Mouse (Mus musculus) midbrain, embryonic 15.5 days (tissue): Measurements from ENCODE around the gene Prdm16. TPM values are rescaled to one million over a fixed set of nuclear protein-coding genes. Genes with fewer than 3 reads are reported as not detected.

Experiments used
- ATAC-seq: fragments of 200-750 bp; cut with Nextera tagmentation; replicated peaks from 2 replicates; pipeline ENCODE4 v1.8.0; 2017; ENCODE audit warnings: moderate TSS enrichment
- H3K27ac ChIP-seq: fragments of 300-500 bp; sonication (generic); 2 replicates; pipeline ENCODE4 v1.5.1; 2015; ENCODE audit warnings: mild to moderate bottlenecking, inconsistent platforms
- H3K27me3 ChIP-seq: fragments of 300-500 bp; sonication (generic); replicated peaks from 2 replicates; pipeline ENCODE4 v1.6.1; 2015; ENCODE audit warnings: inconsistent platforms
- H3K36me3 ChIP-seq: fragments of 300-500 bp; sonication (generic); replicated peaks from 2 replicates; pipeline ENCODE4 v1.6.1; 2015; ENCODE audit warnings: inconsistent platforms
- H3K4me1 ChIP-seq: fragments of 300-500 bp; sonication (generic); 2 replicates; pipeline ENCODE4 v1.6.1; 2015; ENCODE audit warnings: inconsistent platforms
- H3K4me2 ChIP-seq: fragments of 300-500 bp; sonication (generic); 2 replicates; pipeline ENCODE4 v1.6.1; 2015; ENCODE audit warnings: inconsistent platforms, mild to moderate bottlenecking, moderate library complexity
- H3K4me3 ChIP-seq: fragments of 300-500 bp; sonication (generic); 2 replicates; pipeline ENCODE4 v1.5.1; 2015; ENCODE audit warnings: mild to moderate bottlenecking, inconsistent platforms
- H3K9ac ChIP-seq: fragments of 300-500 bp; sonication (generic); 2 replicates; pipeline ENCODE4 v1.6.1; 2015; ENCODE audit warnings: mild to moderate bottlenecking, inconsistent platforms
- H3K9me3 ChIP-seq: fragments of 300-500 bp; sonication (generic); 2 replicates; pipeline ENCODE4 v1.6.1; 2016; ENCODE audit warnings: inconsistent platforms
- WGBS: fragments of 180-500 bp; shearing (Covaris S2); methylation state at CpG from one replicate; pipeline ENCODE4 v1.1.7; 2015; ENCODE audit warnings: mixed read lengths; 5-methylcytosine and 5-hydroxymethylcytosine counted together
- polyA plus RNA-seq: library from polyadenylated mRNA; unstranded; fragments of >200 nt; fragmentation: Nextera tagmentation; extraction: Ambion mirVana; gene quantifications from 2 replicates; pipeline ENCODE4 v1.2.1, GENCODE M21; 2015

Gene Prdm16
- polyA plus RNA-seq, 1 experiment from 2014 or later, result 11.5 TPM

DNA sequence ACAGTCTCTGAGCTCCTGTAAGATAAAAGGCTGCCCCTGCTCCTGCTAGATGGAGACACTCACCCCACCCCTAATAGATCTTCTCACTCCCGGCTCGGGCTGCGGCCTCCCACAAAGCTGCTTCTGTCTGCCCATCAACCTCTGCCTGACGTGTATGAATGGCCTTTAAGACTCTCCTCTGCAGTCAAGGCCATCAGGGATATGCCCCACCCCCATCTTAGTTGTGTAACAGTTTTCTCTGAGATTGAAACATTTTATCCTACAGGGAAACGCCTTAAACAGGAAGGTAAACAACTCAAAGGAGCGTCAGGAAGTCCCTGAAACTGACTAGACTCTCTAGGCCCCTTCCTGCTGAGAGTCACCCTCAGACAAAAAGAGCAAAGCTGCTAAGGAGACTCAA lies 24.6 kb upstream of the Prdm16 start:
- no peak for ATAC-seq
- Histone ChIP-seq H3K4me2 (no peak overlapping the region), H3K9ac (no peak overlapping the region), H3K4me1 (no peaks in the 10 kb centered on the region), H3K9me3 (no peaks in the 10 kb centered on the region), H3K27me3 (no peaks in the 10 kb centered on the region), H3K4me3 (no peak overlapping the region), H3K36me3 (no peaks in the 10 kb centered on the region), H3K27ac (no peak overlapping the region)
- 45% methylated on average over 6 of the region's 6 CpGs for WGBS

DNA sequence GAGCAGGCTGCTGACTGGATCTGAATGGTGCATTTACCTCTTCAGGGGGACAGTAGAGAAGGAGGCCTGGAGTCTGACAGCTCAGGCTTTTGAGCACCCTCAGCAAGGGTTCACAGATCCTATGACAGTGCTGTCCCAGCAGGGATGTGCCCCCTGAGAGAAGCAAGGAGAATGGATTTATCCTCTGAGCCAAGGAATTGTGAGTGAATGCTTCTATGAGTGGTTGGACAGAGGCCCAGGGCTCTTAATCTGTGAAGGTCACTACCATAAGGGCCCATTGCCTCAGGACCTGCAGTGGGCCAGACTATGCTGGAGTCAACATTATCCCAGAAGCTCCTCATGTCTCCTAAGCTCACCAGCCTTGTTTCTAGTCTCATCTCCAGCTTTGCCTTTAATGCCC lies 23.4 kb upstream of the Prdm16 start:
- no peak for ATAC-seq
- Histone ChIP-seq H3K9me3 (no peaks in the 10 kb centered on the region), H3K9ac (no peak overlapping the region), H3K4me1 (no peaks in the 10 kb centered on the region), H3K4me2 (no peak overlapping the region), H3K36me3 (no peaks in the 10 kb centered on the region), H3K4me3 (no peak overlapping the region), H3K27me3 (no peaks in the 10 kb centered on the region), H3K27ac (no peak overlapping the region)

- no peaks in the 10 kb centered on the region for H3K9me3 ChIP-seq
- no peaks in the 10 kb centered on the region for H3K4me1 ChIP-seq
- H3K36me3 ChIP-seq, result no peaks in the 10 kb centered on the region
- no peak overlapping the region for H3K4me3 ChIP-seq
- H3K4me2 ChIP-seq, result no peak overlapping the region
- no peak overlapping the region for H3K27ac ChIP-seq
- no peak overlapping the region for H3K9ac ChIP-seq
- 76% methylated on average over 15 of the region's 15 CpGs for WGBS
- H3K27me3 ChIP-seq, result peaks cover 4% of the 10 kb centered on the region
- no peak for ATAC-seq
Measured at GRCm38 (mm10) chr4:154655134-154655910, 18.6 kb upstream of the Prdm16 start.

- H3K27me3 ChIP-seq, result peaks cover 4% of the 10 kb centered on the region
Measured at GRCm38 (mm10) chr4:154652494-154652893, 15.8 kb upstream of the Prdm16 start.

GRCm38 (mm10) chr4:154649083-154649747 lies 12.5 kb upstream of the Prdm16 start:
- 82% methylated on average over 19 of the region's 19 CpGs for WGBS
- ATAC-seq, result no peak
- H3K9me3 ChIP-seq, result 0 out of 2 replicates have a peak, but pooled peaks cover 2% of the 10 kb centered on the region
- H3K9ac ChIP-seq, result no peak overlapping the region
- H3K4me3 ChIP-seq, result no peak overlapping the region
- no peaks in the 10 kb centered on the region for H3K4me1 ChIP-seq
- peaks cover 13% of the 10 kb centered on the region for H3K27me3 ChIP-seq
- H3K27ac ChIP-seq, result no peak overlapping the region
- H3K36me3 ChIP-seq, result no peaks in the 10 kb centered on the region
- no peak overlapping the region for H3K4me2 ChIP-seq

More at GRCm38 (mm10) chr4:154652494-154652893, 15.8 kb upstream of the Prdm16 start:
- Histone ChIP-seq H3K4me2 (no peak overlapping the region), H3K9me3 (no peaks in the 10 kb centered on the region), H3K4me1 (no peaks in the 10 kb centered on the region), H3K4me3 (no peak overlapping the region), H3K36me3 (no peaks in the 10 kb centered on the region), H3K9ac (no peak overlapping the region), H3K27ac (no peak overlapping the region)
- no peak for ATAC-seq
- WGBS, result 15% methylated on average over 5 of the region's 5 CpGs

- no peak overlapping the region for H3K27ac ChIP-seq
- H3K9me3 ChIP-seq, result 0 out of 2 replicates have a peak, but pooled peaks cover 2% of the 10 kb centered on the region
- H3K4me2 ChIP-seq, result no peak overlapping the region
- 5% methylated on average over 6 of the region's 6 CpGs for WGBS
- peaks cover 11% of the 10 kb centered on the region for H3K4me1 ChIP-seq
- no peak for ATAC-seq
- no peak overlapping the region for H3K4me3 ChIP-seq
- H3K9ac ChIP-seq, result no peak overlapping the region
- H3K27me3 ChIP-seq, result peaks cover 60% of the 10 kb centered on the region
- H3K36me3 ChIP-seq, result no peaks in the 10 kb centered on the region
Measured at GRCm38 (mm10) chr4:154642496-154642895, 5.8 kb upstream of the Prdm16 start.

- Histone ChIP-seq H3K9ac (no peak overlapping the region), H3K4me2 (no peak overlapping the region), H3K4me3 (no peak overlapping the region), H3K36me3 (no peaks in the 10 kb centered on the region), H3K27me3 (peaks cover 68% of the 10 kb centered on the region), H3K4me1 (peaks cover 21% of the 10 kb centered on the region), H3K27ac (no peak overlapping the region), H3K9me3 (0 out of 2 replicates have a peak, but pooled peaks cover 2% of the 10 kb centered on the region)
- 1% methylated on average over 32 of the region's 32 CpGs for WGBS
- ATAC-seq, result no peak
Measured at GRCm38 (mm10) chr4:154641296-154642110, 4.8 kb upstream of the Prdm16 start.

DNA sequence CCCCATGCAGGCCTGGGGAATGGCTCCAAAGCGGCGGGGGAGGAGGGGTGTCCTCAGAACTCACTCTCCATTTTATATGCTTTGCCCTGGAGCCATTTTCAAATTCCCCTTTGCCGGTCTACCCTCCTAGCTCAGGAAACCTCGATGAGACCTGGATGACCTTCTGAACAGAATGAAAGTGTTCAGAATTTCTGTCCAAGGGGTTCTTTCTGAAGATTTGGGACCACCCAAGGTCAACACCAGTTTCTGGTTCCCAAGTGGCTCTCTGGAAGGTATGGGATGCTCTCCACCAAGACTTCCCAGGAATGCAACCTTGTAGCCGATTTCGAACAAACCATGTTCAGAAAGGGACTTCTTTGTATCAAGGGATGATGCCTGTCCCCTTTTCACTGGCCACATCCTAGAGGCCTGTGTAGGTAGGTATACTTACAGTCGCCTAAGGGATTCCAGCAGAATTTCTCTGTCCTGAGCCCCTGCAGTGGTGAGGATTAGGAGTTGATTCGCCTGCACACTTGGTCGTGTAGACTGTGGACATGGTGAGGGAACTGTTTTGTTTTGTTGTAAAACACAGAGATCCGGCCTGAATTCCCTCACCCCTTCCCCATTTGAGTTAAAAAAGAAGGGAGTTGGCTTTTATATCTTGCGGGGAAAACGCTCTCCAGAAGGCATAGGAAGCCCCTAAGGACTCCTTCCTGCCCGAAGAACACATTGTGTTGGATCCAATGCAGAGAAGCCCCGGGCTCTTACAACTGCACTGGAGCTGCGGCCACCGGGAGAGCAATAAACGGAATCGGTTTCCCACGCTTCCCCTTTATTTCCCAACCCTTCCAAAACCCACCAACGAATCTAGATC lies 4.0 kb upstream of the Prdm16 start:
- H3K4me2 ChIP-seq, result no peak overlapping the region
- H3K9me3 ChIP-seq, result 0 out of 2 replicates have a peak, but pooled peaks cover 2% of the 10 kb centered on the region
- WGBS, result 4% methylated on average over 20 of the region's 20 CpGs
- H3K4me1 ChIP-seq, result peaks cover 29% of the 10 kb centered on the region
- H3K36me3 ChIP-seq, result no peaks in the 10 kb centered on the region
- H3K9ac ChIP-seq, result no peak overlapping the region
- ATAC-seq, result no peak
- no peak overlapping the region for H3K4me3 ChIP-seq
- no peak overlapping the region for H3K27ac ChIP-seq
- peaks cover 76% of the 10 kb centered on the region for H3K27me3 ChIP-seq

- no peak overlapping the region for H3K27ac ChIP-seq
- no peaks in the 10 kb centered on the region for H3K9me3 ChIP-seq
- no peak overlapping the region for H3K4me2 ChIP-seq
- peaks cover 74% of the 10 kb centered on the region for H3K27me3 ChIP-seq
- WGBS, result 14% methylated on average over 13 of the region's 13 CpGs
- H3K9ac ChIP-seq, result no peak overlapping the region
- no peaks in the 10 kb centered on the region for H3K36me3 ChIP-seq
- ATAC-seq, result no peak
- H3K4me3 ChIP-seq, result no peak overlapping the region
- H3K4me1 ChIP-seq, result peaks cover 38% of the 10 kb centered on the region
Measured at GRCm38 (mm10) chr4:154639591-154640442, 3.1 kb upstream of the Prdm16 start.

GRCm38 (mm10) chr4:154639126-154639525 lies 2.5 kb upstream of the Prdm16 start:
- Histone ChIP-seq H3K4me1 (peaks cover 41% of the 10 kb centered on the region), H3K4me3 (no peak overlapping the region), H3K36me3 (no peaks in the 10 kb centered on the region), H3K9ac (no peak overlapping the region), H3K27me3 (peaks cover 75% of the 10 kb centered on the region), H3K27ac (no peak overlapping the region), H3K4me2 (no peak overlapping the region), H3K9me3 (no peaks in the 10 kb centered on the region)
- 4% methylated on average over 7 of the region's 7 CpGs for WGBS
- ATAC-seq, result no peak

GRCm38 (mm10) chr4:154638320-154638886 lies 1.7 kb upstream of the Prdm16 start:
- H3K4me1 ChIP-seq, result peaks cover 41% of the 10 kb centered on the region
- peak overlapping the region; percentile 57; the same call in 1 of the 2 replicates for H3K4me2 ChIP-seq
- no peak overlapping the region for H3K4me3 ChIP-seq
- peaks cover 75% of the 10 kb centered on the region for H3K27me3 ChIP-seq
- H3K27ac ChIP-seq, result no peak overlapping the region
- H3K9ac ChIP-seq, result no peak overlapping the region
- H3K36me3 ChIP-seq, result no peaks in the 10 kb centered on the region
- no peaks in the 10 kb centered on the region for H3K9me3 ChIP-seq
- no peak for ATAC-seq
- 9% methylated on average over 15 of the region's 15 CpGs for WGBS
